Mouse (Mus musculus) heart, embryonic 10.5 days (tissue): Measurements from ENCODE around the gene Nol10. TPM values are rescaled to one million over a fixed set of nuclear protein-coding genes. Genes with fewer than 3 reads are reported as not detected.

ENCODE experiments used
- DNase-seq: peaks from one replicate; pipeline ENCODE4 v3.0.0-alpha.2; 2017; ENCODE audit warnings: low spot score
- H3K27ac ChIP-seq: fragments of 300-500 bp; sonication (generic); 2 replicates; pipeline ENCODE4 v1.5.1; 2016; ENCODE audit warnings: mild to moderate bottlenecking
- H3K27me3 ChIP-seq: fragments of 300-500 bp; sonication (generic); 2 replicates; pipeline ENCODE4 v1.6.1; 2016; ENCODE audit warnings: mild to moderate bottlenecking; ENCODE audit not compliant: poor library complexity, insufficient read depth, severe bottlenecking
- H3K36me3 ChIP-seq: fragments of 300-500 bp; sonication (generic); 2 replicates; pipeline ENCODE4 v1.6.1; 2016; ENCODE audit warnings: mild to moderate bottlenecking, moderate library complexity
- H3K4me1 ChIP-seq: fragments of 300-500 bp; sonication (generic); 2 replicates; pipeline ENCODE4 v1.6.1; 2016; ENCODE audit warnings: mild to moderate bottlenecking
- H3K4me3 ChIP-seq: fragments of 300-500 bp; sonication (generic); 2 replicates; pipeline ENCODE4 v1.5.1; 2016; ENCODE audit warnings: mild to moderate bottlenecking, moderate library complexity
- H3K9me3 ChIP-seq: fragments of 300-500 bp; sonication (generic); 2 replicates; pipeline ENCODE4 v1.6.1; 2016; ENCODE audit warnings: mild to moderate bottlenecking, moderate library complexity
- WGBS: fragments of 180-500 bp; shearing (Covaris S2); methylation state at CpG from one replicate; pipeline ENCODE4 v1.1.7; 2016; 5-methylcytosine and 5-hydroxymethylcytosine counted together
- polyA plus RNA-seq: library from polyadenylated mRNA; unstranded; fragments of >200 nt; fragmentation: Nextera tagmentation; extraction: Ambion mirVana; gene quantifications from 2 replicates; pipeline ENCODE4 v1.2.1, GENCODE M21; 2016

Gene Nol10
- polyA plus RNA-seq, 1 experiment from 2014 or later = 25.6 TPM

DNA sequence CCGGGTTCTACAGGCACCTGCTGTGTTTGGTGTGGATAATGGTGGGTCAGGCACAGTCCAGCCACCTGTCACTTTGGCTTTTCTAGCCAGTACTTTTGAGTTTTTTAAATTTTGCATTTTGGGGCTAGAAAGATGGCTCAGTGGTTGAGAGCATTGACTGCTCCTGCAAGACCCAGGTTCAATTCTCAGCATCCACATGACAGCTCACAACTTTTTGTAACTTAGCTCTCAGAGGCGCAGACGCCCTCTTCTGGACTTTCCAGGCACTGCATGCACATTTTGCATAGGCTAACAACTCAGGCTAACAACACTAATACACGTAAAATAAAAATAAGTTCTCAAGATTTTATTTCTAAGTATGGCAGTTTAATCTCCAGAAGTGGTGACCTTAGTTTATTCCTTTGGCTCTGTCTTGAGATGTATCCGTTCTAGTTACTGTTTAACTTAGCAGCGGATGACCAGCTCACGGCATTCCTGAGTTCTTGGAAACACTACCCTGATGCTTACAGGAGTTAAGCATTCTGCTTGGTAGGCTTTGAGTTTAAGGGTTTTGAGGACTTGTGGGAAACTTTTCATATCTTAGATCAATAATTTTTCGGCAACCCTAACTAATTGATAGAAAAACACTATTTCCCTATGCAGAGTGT lies 23.5 kb downstream of the Nol10 start:
- DNase-seq = no peak
- no peaks in the 10 kb centered on the region for H3K4me1 ChIP-seq
- no peak overlapping the region for H3K27ac ChIP-seq
- no peaks in the 10 kb centered on the region for H3K27me3 ChIP-seq
- H3K36me3 ChIP-seq = peaks cover 74% of the 10 kb centered on the region
- H3K9me3 ChIP-seq = no peaks in the 10 kb centered on the region
- H3K4me3 ChIP-seq = no peak overlapping the region
- WGBS = 84% methylated on average over 8 of the region's 8 CpGs

DNA sequence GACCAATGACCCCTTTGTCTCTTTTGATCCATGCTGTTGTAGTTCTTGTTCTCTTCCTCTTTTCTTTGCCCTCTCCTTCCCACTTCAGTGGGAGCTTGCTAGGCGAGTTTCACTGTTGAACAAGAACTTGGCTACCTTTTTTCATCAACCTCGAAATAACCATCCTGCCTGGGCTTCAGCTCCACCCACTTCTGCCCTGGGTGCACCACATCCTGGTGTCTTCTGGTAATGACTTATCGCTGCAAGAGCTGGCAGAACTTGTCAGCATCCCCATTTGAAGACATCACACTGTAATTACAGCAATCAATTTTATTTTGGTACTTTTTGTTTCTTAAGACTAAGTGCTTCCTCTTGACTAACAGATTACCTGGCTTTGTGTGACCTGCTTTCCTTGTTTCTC lies 24.4 kb downstream of the Nol10 start:
- H3K27ac ChIP-seq = no peak overlapping the region
- H3K4me1 ChIP-seq = no peaks in the 10 kb centered on the region
- H3K4me3 ChIP-seq = no peak overlapping the region
- H3K36me3 ChIP-seq = peaks cover 84% of the 10 kb centered on the region
- no peaks in the 10 kb centered on the region for H3K9me3 ChIP-seq
- WGBS = 85% methylated on average over 3 of the region's 3 CpGs
- no peak for DNase-seq
- no peaks in the 10 kb centered on the region for H3K27me3 ChIP-seq

DNA sequence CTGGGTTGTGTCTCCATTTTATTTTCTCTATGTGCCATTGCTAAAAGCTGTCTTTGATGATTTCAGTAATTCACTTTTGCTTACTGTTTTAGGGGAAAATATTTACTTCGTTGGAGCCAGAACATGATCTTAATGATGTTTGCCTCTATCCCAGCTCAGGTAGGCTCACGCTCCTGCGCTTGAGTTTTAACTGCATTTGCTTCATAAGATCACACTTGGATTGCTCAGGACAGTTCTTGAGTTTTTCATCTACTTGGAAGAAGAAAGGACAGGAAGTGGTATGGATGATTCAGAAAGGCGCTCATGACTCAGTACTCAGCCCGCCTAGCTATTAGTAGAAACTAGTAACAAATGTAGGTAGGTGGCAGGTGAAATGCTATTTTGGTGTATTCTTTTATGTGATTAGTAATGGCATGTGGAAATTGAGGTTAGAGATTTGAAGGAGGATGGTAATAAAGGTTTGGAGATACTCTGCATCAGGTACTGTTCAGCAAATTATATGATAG lies 25.3 kb downstream of the Nol10 start:
- no peaks in the 10 kb centered on the region for H3K9me3 ChIP-seq
- WGBS = 91% methylated on average over 5 of the region's 5 CpGs
- no peaks in the 10 kb centered on the region for H3K4me1 ChIP-seq
- H3K27ac ChIP-seq = no peak overlapping the region
- H3K27me3 ChIP-seq = no peaks in the 10 kb centered on the region
- H3K36me3 ChIP-seq = peaks cover 80% of the 10 kb centered on the region
- H3K4me3 ChIP-seq = no peak overlapping the region
- no peak for DNase-seq

DNA sequence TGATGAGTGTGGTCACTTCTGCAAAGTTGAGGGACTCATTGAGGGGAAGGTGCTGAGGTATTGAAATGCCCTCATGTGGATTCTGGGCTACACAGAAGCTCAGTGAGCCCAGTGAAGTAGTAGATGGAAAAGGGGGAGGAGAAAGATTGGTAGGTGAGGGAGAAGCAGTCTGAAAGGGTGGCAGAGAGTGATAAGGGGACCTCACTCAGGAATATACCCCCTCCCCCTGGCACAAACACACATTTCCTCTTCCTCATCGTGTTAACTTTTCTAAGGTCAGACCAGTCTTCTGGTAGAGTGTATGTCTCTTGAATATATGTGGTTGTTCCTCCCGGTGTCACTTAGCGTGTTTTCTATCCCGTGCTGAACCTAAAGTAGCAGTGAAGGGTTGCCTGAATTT lies 27.0 kb downstream of the Nol10 start:
- WGBS = 88% methylated on average over 4 of the region's 4 CpGs
- no peak overlapping the region for H3K4me3 ChIP-seq
- H3K27me3 ChIP-seq = no peaks in the 10 kb centered on the region
- H3K9me3 ChIP-seq = no peaks in the 10 kb centered on the region
- peaks cover 81% of the 10 kb centered on the region for H3K36me3 ChIP-seq
- no peak for DNase-seq
- no peak overlapping the region for H3K27ac ChIP-seq
- H3K4me1 ChIP-seq = no peaks in the 10 kb centered on the region

DNA sequence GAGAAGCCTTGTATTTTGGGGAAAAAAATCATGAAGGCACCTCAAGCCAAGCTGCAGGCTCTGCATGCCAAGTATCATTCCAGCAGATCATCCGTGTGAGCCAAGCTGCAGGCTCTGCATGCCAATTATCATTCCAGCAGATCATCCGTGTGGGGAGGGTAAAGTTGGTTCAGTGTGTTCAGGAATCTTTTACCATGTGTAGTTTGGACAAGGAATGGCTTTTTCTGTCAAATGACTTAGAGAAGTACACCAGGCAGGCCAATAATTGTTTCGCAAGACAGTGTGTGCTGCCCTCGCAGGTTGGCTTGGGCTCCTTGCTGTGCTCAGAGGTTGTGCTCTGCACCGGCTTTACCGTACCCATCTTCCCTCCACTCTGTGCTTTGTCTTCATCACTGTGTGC lies 28.3 kb downstream of the Nol10 start:
- whole genome bisulfite sequencing = 93% methylated on average over 6 of the region's 6 CpGs
- no peak overlapping the region for H3K4me3 ChIP-seq
- no peaks in the 10 kb centered on the region for H3K9me3 ChIP-seq
- no peak for DNase-seq
- H3K4me1 ChIP-seq = no peaks in the 10 kb centered on the region
- no peaks in the 10 kb centered on the region for H3K27me3 ChIP-seq
- H3K36me3 ChIP-seq = peaks cover 84% of the 10 kb centered on the region
- no peak overlapping the region for H3K27ac ChIP-seq

DNA sequence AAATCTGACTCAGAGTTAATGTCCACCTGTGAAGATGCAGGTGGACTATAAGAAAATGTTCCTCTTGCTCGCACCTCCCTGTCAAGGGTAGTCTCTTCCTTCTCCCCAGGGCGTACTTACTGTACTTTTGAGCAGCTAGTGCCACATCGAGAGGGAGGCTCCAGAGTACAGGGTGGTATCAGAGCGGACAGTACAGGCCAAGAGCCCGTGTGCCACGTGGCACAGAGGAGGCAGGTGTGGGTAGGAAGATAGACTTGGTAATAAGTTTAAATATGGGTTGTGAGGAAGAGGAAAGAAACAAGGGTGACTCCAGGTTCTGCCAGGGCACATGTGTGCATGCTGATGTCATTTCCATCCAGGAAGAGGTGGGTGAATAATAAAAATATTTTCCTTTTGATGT lies 32.7 kb downstream of the Nol10 start:
- no peak for DNase-seq
- H3K4me3 ChIP-seq = no peak overlapping the region
- H3K36me3 ChIP-seq = peaks cover 63% of the 10 kb centered on the region
- no peak overlapping the region for H3K27ac ChIP-seq
- H3K27me3 ChIP-seq = no peaks in the 10 kb centered on the region
- H3K4me1 ChIP-seq = no peaks in the 10 kb centered on the region
- no peaks in the 10 kb centered on the region for H3K9me3 ChIP-seq
- 88% methylated on average over 6 of the region's 6 CpGs for WGBS

DNA sequence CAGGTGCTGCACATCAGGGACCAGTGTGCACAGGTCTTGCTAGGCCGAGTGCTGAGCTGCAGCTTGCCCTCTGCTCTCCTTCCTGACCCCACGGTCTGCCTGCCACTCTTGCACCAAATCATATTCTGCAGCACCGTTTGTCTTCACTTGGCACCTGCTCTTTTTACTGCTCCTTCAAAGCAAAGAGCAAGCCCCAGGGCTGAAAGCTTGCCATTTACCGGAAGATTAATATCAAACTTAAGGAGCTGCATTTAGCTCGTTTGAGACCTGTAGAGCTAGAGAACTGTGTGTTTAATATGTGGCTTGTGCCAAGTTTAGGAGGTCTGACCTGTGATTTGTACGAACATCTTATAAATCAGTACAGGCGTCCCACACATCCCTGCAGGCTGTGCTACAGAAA lies 34.5 kb downstream of the Nol10 start:
- peaks cover 47% of the 10 kb centered on the region for H3K36me3 ChIP-seq
- H3K9me3 ChIP-seq = no peaks in the 10 kb centered on the region
- WGBS = 90% methylated on average over 7 of the region's 7 CpGs
- H3K27ac ChIP-seq = no peak overlapping the region
- no peaks in the 10 kb centered on the region for H3K27me3 ChIP-seq
- H3K4me1 ChIP-seq = no peaks in the 10 kb centered on the region
- H3K4me3 ChIP-seq = no peak overlapping the region
- DNase-seq = no peak

DNA sequence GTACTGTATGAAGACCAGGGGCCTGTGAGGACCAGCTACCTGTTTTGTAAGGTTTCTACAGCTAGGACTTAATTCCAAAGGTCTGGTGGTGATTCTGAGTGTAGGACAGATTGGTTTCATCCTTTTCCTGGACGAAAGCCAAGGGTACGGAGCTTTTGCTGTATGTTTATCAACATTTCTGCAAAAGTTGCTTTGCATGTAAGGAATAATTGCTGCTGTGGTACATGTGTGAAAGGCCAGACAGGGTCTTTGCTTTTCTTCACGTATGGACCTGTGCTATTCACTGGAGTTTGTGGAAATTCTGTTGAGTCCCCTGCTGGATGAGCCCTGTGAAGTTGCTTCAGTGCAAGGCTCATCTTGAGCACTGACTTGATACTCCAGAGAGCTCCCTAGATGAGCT lies 38.6 kb downstream of the Nol10 start:
- no peak overlapping the region for H3K4me3 ChIP-seq
- DNase-seq = no peak
- 91% methylated on average over 3 of the region's 3 CpGs for WGBS

DNA sequence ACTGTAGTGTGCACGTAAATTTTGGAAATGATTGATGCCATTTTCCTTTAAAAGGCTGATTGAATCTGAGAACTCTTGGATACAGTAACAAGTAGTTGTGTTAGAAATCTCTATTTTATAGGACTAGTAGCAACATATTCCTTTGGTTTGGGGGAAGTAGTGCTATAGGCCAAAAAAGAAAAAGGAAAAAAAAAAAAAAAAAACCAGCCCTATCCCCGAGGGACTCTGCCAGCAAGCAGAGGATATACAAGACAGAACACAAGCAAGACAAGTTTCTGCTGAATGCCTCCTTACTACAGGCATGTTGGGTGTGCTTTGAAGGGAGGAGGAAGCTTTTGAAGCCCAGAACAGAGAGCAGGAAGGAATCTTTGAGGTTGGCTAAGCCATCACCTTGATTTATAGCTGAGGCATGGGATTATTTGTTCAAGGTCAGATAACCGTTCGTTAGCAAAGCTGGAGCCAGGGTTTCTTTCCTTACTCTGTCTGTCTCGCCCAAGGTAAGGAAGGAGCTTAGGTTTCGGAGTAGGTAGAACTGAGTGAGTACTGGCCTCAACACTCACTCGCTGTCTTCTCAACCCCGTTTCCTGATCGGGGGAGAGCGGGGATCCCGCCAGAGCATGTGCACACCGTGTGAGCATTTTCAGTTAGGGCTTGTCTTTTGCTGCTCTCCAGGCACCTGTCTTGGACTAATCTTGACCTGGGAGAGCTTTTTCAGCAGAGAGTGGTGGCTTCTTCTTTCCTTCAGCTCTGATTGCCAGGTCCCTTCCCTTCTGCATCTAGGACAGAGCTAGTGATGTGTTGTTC lies 39.3 kb downstream of the Nol10 start:
- WGBS = 85% methylated on average over 12 of the region's 12 CpGs
- Histone ChIP-seq H3K9me3 (no peaks in the 10 kb centered on the region), H3K27ac (no peak overlapping the region), H3K36me3 (peaks cover 11% of the 10 kb centered on the region; the same call in 1 of the 2 replicates), H3K27me3 (no peaks in the 10 kb centered on the region), H3K4me1 (no peaks in the 10 kb centered on the region; the same call in 1 of the 2 replicates), H3K4me3 (no peak overlapping the region)
- DNase-seq = no peak

More for the DNA sequence above, 38.6 kb downstream of the Nol10 start:
- H3K27me3 ChIP-seq = no peaks in the 10 kb centered on the region
- H3K9me3 ChIP-seq = no peaks in the 10 kb centered on the region
- no peak overlapping the region for H3K27ac ChIP-seq
- no peaks in the 10 kb centered on the region; the same call in 1 of the 2 replicates for H3K4me1 ChIP-seq
- H3K36me3 ChIP-seq = peaks cover 16% of the 10 kb centered on the region

DNA sequence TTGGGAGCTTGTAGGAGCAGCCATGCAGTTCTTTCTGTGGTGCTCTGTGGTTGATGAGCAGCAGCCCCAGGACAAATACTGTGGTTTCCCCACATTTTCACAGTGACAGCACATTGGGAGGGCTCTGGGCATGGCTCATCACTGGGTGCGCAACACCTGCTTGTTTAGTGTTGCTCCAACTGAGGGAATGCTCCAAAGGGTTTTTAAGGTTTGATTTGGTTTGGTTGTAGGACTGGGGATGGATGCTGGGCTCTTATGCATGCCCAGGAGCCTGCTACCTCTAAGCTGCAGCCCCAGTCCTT lies 39.8 kb downstream of the Nol10 start:
- H3K4me1 ChIP-seq = no peaks in the 10 kb centered on the region; the same call in 1 of the 2 replicates
- H3K36me3 ChIP-seq = peaks cover 11% of the 10 kb centered on the region; the same call in 1 of the 2 replicates
- DNase-seq = no peak
- 100% methylated on average over 1 of the region's 1 CpGs for WGBS
- no peaks in the 10 kb centered on the region for H3K9me3 ChIP-seq
- no peaks in the 10 kb centered on the region for H3K27me3 ChIP-seq
- no peak overlapping the region for H3K4me3 ChIP-seq
- no peak overlapping the region for H3K27ac ChIP-seq

DNA sequence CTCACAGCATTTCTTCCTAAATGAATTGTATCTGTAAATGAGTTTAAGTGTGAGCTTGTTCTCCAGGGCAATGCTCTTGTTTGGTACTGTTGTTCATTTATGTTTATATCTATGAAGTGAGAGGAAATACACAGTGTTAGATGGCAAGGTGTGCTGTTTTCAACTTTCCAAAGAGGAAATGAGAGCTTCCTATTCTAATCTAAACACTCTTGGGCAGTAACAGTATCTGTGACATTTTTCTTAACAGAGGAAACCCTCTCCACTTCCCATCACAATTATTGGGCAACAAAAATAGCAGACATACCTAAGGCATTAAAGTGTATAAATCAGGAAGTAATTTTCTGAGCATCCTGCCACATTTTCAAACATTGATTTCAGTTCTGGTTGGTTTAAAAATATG lies 41.8 kb downstream of the Nol10 start:
- Histone ChIP-seq H3K9me3 (no peaks in the 10 kb centered on the region), H3K4me1 (no peaks in the 10 kb centered on the region; the same call in 1 of the 2 replicates), H3K27me3 (no peaks in the 10 kb centered on the region), H3K4me3 (no peak overlapping the region), H3K27ac (no peak overlapping the region), H3K36me3 (peaks cover 7% of the 10 kb centered on the region; the same call in 1 of the 2 replicates)
- no peak for DNase-seq

DNA sequence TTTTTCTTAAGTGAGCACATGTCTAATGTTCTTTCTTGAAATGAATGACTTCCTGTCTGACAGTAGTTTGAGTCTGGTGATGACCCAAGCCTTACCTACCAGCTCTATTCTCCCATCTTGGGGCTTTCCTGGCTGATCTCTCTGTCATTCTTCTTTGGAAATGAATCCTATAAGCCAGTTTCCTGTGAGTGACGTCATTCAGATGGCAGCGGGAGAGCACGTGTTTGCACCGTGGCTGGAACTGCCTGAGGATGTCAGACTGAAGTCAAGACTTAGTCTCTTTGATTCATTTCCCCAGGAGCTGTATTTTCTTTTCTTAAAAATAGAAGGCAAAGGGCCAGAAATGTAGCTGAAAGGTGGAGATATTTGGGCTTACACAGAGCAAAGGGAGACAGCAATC lies 42.3 kb downstream of the Nol10 start:
- Histone ChIP-seq H3K4me1 (no peaks in the 10 kb centered on the region; the same call in 1 of the 2 replicates), H3K27me3 (no peaks in the 10 kb centered on the region), H3K36me3 (peaks cover 10% of the 10 kb centered on the region; the same call in 1 of the 2 replicates), H3K9me3 (no peaks in the 10 kb centered on the region), H3K4me3 (no peak overlapping the region), H3K27ac (no peak overlapping the region)
- 56% methylated on average over 4 of the region's 4 CpGs for WGBS
- no peak for DNase-seq

DNA sequence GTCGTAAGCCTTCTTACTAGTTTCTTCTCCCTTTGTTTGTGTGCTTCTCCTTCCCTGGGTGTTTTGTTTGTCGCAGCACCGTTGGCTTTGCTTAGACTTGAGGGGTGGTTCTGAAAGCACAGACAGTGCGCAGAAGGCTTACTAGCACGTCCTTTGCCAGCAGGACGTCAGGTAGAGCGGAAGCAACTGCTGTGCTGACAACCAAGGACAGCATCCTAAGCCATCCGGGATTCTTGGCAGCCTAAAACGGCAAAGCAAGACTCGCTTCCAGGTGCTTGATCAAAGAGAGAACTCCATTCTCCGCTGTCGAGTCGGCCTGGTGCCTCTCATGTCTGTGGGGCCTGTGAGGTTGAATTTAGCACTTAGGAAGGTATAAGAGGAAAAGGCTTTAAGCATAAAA lies 44.9 kb downstream of the Nol10 start:
- DNase-seq = no peak
- H3K9me3 ChIP-seq = no peaks in the 10 kb centered on the region
- 76% methylated on average over 13 of the region's 13 CpGs for WGBS

More for the DNA sequence above, 44.9 kb downstream of the Nol10 start:
- Histone ChIP-seq H3K27ac (no peak overlapping the region), H3K4me1 (no peaks in the 10 kb centered on the region; the same call in 1 of the 2 replicates), H3K27me3 (no peaks in the 10 kb centered on the region), H3K36me3 (peaks cover 14% of the 10 kb centered on the region; the same call in 1 of the 2 replicates), H3K4me3 (no peak overlapping the region)
